Mouse (Mus musculus) thymus, postnatal 4 days (tissue): ENCODE data around the gene Scn10a.

ENCODE experiments used
- DNase-seq: peaks from one replicate; pipeline ENCODE4 v3.0.0; 2021

Gene Scn10a

DNA sequence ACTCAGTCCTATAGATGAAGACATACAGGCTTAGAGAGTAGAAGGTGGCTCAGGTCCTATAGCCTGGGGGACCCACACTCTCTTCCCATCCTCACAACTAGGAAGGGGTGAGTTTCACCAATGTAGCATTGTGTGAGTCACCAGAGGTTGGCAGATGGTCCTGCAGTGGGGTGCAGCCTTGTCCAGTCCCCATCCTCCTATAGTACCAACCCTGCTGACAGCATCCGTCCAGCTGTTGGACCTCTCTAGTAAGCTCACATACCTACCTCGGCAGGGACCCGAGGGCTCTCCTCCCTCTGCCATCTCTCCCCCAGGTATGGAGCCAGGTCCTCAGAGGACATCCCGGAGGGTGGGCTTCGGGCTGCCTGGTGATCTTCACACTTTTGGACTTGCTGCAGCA, 85.6 kb downstream of the Scn10a start:
- no peak for DNase-seq

DNA sequence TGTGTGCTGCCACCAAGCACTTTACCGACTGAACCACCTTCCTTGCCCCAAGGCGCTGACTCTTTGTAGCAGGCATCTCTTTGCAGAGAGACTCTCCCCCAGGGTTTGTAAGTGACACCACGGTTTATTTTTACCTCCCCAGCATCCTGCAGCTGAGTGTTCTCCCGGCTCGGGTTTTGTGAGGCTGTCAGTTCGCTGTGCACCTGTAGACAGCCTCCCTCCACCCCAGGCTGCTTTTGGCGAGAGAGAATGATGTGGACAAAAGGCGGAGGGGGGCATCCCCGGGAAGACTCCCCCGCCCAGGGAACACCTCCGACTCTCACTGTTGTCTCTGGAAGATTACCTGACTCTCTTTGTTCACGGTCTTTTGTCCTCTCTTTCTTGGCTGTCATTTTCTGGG, 86.3 kb downstream of the Scn10a start:
- no peak for DNase-seq

DNA sequence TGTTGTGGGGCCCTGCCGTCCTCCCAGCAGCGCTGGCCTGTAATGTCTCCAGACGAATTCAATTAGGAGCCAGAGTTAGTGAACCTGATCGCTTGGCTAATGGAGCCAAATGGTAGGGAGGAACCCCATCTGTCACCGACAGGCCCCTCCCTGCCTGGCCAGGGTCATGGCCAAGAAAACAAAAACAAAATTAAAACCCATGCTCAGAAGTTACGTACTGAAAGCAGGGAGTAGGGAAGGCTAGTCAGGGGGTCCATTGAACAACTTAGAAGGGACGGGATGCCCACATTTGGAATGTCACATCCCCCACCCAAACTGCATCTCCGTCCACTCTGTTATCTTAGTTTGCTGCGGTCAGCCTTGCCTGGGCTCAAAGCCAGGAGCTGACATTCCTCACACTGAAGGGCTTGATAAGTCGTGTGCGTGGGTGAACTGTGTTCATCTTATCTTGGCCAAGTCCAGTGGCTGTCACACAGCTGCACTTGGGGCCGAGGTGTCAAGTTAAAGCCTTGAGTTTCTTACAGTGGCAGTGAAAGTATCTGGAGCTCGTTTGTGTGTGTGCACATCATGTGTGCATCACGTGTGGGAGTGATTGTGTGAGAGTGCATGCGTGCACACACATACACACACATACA, 87.1 kb downstream of the Scn10a start:
- no peak for DNase-seq

DNA sequence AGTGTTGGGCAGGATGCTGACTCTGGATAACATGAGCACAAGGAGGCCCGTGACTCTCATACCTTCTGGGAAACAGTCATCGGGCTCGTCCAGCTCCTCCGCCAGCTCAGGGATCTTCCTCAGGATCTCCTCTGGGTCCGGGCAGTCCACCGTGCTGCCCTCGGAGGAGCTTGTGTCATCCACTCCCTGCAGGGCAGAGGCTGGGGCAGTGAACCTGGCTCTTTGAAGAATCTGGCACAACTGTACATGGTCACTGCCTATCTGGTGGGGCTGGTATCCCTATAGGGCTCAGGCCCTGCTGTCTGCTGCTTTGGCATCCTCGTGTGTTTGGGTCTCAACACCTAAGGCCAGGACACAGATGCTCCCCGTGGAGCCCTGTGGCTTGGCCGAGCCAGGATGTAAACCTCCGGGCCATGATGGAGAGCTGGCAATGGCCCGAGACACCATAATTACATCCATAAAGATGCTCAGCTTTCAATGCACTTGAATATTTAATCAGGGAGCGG, 87.7 kb downstream of the Scn10a start:
- no peak for DNase-seq

DNA sequence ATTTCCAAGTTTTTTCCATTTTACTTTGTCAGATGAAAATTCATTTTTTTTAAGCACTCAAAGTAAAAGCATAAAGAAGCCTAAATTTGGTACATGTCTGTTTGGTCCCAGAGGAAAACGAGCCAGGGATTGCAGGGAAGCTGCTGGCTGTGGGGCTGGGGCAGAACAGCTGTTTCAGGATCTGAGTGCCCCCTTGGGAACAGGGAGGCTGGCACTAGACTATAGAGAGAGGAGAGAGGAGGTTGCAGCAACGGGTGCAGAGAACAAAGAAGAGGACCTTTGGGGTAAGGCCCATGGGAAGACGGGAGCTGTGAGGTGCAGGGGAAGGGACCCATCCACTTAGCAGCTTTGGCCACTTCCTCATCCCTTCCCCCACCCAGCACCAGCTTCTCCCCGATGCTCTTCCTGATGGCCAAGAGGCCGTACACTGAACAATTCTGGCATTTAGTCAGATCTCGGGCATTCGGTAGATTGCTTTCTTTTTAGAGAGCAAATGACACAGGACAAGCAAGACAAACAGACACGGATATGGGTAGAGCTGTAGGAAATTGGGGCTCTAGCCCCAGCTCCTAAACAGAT, 90.3 kb downstream of the Scn10a start:
- no peak for DNase-seq

DNA sequence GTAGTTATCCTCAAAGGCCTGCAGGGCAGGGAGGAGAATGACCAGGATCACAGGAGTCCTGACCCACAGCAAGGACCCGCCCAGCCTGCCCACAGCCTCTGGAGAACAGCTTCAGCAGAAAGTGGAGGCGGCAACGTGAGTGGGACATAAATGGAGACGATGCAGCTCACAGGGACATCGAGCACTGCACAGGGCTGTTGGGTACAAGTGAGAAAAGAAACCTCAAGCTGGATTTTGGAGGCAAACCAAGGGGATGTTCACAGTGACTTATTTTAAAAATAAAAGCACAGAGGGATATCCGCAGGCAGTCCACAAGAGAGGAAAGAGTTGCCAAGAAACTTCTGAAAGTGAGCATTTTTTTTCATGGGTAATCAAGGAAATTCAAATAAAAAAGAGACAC, 91.9 kb downstream of the Scn10a start:
- DNase-seq: no peak

DNA sequence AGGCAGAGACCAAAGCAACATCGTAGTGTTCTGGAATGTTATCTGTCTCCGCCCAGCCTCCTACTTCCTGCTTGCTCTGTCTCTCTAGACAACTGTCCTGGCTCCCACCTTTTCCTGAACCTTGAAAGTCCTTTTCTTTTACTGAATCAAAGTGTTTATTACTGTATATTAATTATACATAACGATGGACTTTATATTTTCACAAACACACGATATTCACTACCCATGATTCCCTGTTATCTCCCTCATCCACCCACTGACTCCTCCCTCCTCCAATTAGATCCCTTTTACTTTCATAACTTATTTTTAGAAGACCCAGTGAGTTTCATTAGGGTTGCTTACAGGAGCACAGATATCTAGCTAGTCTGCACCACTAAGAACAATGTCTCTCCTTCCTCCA, 95.0 kb downstream of the Scn10a start:
- no peak for DNase-seq

DNA sequence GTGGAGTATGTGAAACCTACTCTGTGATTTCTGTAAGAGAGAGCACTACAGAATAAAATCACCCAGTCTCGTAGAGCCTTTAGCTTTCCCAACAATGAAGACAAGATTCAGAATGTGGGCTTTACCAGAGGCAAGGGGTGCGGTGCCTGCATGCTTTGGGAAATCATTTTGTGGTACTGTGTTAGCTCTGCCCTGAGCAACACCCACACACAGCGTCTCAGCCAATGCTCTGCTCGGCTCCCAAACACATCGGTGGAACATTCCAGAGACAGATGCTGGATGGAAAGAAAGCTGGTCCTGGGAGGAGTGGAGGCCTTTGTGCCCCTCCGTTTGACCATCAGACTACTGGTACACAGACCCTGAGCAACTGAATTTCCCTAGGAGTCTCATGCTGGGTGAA, 104.3 kb downstream of the Scn10a start:
- DNase-seq: no peak

DNA sequence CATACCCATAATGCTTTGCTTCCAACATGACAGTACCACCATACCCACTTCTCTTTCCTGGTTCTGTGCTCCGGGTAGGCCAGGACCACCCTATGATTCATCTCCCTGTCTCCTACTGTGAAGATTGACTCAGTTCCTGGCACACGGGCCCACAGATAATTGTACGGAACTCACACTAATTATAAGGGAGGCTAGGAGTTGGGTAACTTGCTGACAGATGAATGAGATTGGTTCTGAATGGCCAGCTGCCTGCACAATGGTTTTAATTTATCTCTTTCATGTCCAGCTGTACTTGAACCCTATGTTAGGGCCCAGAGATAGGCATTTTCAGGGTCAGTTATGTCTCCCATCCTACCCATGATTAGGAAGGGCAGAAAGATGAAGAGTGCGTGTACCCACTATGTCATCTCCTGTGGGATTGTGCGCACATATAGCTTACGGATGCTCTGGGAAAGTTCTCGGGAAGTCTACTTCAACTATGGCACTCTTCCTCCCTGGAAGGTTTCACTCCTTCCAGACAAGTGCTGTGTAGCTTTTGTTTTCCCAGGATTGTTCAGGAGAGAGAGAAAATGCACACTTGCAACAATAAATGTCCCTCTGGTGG, 108.5 kb downstream of the Scn10a start:
- DNase-seq: no peak

DNA sequence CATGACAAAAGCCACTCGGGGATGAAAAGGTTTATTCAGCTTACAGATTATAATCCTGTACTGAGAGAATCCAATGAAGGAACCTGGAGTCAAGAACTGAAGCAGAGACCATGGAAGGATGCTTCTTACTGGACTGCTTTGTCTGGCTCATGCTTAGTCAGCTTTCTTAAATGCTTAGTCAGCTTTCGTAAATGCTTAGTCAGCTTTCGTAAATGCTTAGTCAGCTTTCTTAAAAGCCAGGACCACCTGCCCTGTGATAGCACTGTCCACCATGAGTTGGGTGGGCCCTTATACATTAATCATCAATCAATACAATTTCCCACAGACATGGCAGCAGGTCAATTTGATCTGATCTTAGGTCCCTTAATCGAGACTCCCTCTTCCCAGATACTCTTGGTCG, 112.2 kb downstream of the Scn10a start:
- no peak for DNase-seq

DNA sequence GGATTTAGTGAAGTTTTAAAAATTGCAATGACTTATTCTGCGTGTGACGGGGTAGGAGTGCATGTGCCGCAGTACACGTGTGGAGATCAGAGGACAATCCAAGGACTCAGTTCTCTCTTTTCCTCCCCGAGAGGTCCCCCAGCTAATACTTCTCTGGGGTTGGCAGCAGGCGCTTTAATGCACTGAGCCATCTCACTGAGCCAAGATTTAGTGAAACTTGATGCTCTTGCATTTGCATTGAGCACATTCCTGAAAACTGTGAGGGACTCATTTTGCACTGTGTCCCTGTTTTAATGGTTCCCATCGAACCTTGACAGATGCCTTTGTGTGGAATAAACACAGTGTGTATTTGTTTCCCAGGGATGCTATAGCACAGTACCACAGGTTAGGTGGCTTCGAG, 114.5 kb downstream of the Scn10a start:
- no peak for DNase-seq

DNA sequence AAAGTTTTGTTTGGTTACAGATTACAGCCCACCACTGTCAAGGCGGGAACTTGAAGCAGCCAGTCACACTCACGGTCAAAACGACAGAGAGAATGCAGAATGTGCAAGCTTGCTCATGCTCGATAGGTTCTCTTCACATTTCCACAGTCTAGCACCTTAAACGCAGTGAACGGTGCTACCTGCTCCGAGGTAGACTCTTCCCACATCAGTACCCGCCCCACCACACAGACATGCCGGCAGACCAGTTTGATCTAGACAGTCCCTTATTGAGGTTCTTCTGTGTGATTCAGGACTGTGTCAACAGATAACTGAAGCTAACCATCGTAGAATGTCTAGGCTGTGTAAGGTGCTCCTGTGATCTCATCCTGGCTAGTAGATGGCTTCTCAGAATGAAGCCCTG, 120.6 kb downstream of the Scn10a start:
- DNase-seq: no peak

DNA sequence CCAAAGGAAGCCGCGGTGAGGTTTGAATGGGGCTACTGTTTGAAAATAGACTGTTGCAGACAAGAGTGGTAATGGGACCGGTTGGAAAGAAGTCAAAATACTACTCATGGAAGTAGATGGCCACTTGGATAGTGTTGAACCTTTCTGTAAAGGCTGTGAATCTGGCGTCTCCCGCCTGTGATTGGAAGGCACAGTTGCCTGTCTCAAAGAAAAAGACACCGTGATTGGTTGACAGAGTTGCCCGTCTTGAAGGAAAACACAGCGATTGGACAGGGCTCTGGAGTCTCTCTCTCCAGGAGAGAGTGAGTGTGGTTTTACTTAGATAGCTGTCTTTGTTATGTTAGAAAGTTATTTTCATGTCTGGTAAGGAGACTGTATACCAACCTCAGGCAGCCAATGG, 121.8 kb downstream of the Scn10a start:
- no peak for DNase-seq

DNA sequence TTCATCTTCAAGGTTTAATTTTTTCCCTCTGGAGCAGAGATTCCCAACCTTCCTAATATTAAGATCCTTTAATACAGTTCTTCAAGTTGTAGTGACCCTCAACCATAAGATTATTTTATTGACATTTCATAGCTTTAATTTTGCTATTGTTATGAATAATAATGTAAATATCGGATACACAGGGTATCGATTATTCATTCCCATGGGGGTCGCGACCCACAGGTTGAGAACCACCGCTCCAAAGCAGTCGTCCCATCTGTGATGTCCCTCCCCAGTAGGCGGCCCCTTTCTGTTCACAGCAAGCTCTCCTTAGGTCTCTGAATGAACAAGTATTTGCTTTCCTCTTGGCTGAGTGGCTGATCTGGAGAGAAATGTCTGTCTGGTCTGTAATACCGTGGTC, 129.5 kb downstream of the Scn10a start:
- no peak for DNase-seq

DNA sequence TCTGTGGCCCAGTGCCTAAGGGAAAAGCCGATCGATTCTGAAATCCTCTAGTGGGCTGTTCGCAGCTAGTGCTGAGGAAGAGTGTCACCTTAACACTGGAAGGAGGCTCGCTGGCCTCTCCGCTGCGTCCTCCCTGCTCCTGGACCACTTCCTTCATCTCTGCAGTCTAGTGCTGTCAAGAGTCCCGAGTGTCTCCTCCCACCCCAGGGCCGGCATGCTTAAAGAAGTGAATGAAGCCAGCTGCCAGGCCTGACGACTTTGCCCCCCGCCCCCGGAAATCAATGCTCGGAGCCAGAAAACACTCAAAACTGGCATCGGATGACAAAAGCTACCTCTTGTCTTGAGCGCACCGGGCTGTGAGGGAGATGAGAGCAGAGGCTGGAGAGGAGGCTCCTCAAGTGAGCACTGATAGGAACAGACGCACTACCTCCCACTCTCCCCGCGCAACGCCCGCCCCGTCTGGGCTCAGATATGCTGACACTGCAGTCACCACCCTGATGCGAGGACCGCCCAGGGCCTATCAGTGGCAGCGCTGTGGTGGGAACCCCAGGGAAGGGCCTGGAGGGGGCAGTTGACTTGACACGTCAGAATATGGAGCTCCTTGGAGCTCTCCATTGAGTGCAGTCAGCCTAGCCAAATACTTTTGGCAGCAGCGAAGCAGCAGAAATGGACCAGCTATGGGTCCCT, 130.2 kb downstream of the Scn10a start:
- DNase-seq: no peak

DNA sequence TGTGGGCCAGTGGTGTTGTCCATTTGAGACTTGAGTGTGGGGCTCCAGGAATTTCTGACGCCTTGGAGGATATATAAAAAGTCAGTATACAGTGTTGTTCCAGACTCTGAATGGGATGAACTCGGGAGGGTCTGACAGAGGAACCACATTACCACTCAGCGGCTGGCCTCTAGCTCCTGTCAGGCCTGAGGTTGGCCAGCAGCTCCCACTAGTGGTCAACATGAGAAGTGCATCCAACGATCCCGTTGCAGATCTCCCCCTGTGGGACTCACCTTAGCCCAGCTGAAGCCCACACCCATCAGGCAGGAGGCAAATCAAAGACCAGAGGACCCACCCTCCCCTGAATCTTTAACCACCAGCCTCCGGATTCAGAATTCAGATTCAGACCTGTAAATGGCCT, 138.5 kb downstream of the Scn10a start:
- peak; percentile 87 for DNase-seq

DNA sequence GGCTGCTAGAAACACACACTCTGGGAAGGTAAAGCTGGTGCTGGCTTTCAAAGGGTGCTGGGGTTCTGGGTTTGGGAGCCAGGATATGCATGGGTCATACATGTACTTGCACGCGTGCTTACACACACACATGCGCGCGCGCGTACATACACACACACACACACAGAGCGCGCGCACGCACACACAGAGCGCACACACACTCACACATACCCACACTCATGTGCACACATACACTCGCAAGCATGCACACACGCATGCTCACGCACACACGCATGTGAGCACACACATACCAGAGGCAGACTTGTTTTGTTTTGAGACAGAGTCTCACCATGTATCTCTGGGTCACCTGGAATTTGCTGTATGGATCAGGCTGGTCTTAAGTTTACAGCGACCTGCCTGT, 138.9 kb downstream of the Scn10a start:
- DNase-seq: no peak

DNA sequence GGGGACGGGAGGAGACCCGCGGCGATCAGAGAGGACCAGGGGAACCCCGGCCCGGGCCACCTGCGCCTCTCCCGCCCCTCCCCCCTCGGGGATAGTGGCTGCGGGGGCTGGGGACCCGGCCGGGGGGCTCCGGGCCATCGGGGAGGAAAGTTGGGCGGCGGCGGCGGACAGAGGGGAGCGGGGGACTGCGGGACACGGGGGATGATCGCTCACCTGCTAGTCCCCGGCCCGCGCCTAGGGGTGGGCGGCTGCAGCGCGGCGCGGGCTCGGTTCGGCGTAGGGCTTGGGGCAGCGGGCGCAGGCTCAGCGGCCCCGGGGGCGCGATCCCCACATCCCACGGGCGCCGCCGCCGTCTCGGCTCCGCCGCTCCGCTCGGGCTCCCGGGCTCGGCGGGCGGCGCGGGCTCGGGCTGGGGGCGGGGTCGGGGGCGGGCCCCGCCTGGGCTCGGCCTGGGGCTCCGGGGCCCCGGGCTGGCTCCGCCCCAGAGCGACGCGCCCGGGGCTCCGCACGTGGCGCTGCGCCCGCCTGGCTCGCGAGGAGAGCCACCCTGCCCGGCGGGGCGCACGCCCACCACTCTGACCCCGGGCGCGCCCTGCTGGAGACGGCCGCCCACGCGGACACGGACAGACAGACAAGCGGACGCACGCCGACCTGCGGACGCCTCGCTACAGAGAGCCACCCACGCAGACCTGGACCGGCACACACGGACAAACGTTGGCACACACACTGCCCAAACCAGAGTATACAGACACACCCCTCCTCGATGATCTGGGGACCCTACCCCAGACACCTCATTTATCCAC, 140.3 kb downstream of the Scn10a start, which contains the start of gene Scn5a:
TSS of gene Scn5a (minus strand) at position 381 of the 803 bp plus-strand sequence.
- DNase-seq: peak; percentile 73

DNA sequence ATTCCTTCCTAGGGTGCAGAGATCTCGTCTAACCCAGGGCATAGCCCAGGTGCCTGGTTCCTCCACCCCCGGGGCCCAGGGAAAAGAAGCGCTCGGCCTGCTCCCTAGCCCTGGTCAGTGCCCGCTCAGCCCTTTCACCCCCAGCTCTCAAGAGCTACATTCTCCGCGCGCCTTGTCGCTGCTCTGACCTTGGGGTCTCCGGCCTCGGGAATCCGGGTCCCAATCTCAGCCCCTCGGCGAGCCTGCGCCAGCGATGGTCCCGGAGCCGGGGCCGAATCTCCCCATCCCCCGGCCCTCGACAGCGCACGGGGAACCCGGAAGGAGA, 140.8 kb downstream of the Scn10a start:
- no peak for DNase-seq

DNA sequence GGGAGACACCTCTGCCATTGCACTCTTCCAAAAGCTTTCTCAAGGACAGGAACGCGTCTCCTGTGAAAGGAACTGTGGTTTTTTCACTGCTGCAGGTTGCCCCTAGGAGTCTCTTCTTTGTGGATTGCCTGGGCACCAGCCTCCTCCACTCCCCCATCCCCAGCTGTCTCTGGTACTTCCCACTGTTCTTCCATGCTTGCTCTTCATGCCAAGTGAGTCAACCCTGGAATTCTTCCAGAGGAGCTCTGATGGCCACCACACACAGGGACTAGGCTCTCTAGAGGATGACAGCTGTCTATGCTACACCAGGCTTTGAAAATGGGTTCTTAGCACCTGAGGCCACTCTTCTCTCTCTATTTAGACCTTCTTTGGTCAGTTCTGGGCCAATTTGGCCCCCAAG, 142.1 kb downstream of the Scn10a start:
- no peak for DNase-seq

DNA sequence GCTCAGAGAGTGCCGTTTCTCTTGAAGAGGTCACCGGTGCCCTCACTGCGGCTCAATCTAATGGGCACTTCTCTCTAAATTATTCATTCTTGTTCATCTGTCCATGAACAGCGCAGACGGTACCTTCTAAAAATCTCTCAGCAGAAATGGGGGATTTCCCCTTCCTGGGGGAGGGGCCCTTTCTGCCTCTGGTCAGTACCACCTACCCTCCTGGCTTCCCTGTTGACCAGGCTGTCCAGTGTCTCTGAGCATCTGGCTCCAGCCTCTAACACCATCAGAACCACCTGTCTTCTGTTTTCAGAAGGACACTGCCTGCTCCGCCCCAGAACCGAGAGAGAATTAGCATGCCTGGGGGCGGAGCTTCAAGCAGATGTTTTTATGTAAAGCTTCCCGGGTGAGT, 143.4 kb downstream of the Scn10a start:
- DNase-seq: peak; percentile 21

DNA sequence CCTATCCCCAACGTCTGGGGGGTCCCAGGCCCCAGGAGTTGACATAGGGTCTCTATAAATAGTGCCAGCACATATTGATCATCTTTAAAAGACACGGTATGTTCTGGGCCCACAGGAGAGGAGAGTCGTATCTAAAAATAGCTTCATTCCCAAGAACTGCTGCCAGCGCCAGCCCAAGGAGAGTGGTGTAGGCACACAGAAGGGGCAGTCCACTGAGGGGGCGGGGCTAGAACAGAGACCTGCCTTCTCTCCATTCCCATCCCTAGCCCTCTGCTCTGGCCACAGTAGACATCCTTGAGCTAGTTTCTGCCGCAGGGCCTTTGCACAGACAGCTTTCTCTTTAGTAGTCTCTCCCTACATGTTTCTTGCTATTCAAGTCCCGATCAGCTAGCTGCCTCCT, 144.8 kb downstream of the Scn10a start:
- DNase-seq: no peak

DNA sequence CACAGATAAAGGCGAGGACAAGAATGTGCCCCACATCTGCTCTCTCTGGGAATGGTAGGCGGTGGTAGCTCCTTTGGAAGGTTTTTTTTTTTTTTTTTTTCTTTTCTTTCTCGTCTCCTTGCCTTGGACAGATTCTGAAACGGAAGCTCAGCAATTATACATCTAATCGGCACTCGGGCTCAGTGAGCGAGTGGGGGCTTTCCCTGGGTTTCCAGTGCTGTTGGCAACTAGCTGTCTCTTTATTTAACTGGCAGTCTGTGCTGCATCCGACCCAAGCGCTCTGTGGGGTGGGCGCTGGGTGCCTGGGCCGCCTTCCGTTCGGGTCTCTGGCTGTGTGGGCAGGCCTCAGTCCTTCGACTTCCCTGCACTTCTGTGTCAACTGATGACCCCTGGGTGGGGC, 146.1 kb downstream of the Scn10a start:
- DNase-seq: no peak
